Mouse (Mus musculus) heart, postnatal 0 days (tissue): Measurements from ENCODE around the gene Znhit3. TPM values are rescaled to one million over a fixed set of nuclear protein-coding genes. Genes with fewer than 3 reads are reported as not detected.

ENCODE experiments used
- ATAC-seq: fragments of 200-750 bp; cut with Nextera tagmentation; 2 replicates; pipeline ENCODE4 v1.8.0; 2017; ENCODE audit warnings: low read depth, moderate number of reproducible peaks, moderate library complexity; ENCODE audit not compliant: insufficient read depth
- DNase-seq: peaks from one replicate; pipeline ENCODE4 v3.0.0-alpha.2; 2016; ENCODE audit warnings: low spot score
- H3K27ac ChIP-seq: fragments of 300-500 bp; sonication (generic); 2 replicates; pipeline ENCODE4 v1.5.1; 2014; ENCODE audit warnings: low read depth, mild to moderate bottlenecking
- H3K27me3 ChIP-seq: fragments of 300-500 bp; sonication (generic); 2 replicates; pipeline ENCODE4 v1.6.1; 2014; ENCODE audit warnings: low read length, mixed read lengths; ENCODE audit not compliant: control insufficient read depth, insufficient read depth
- H3K36me3 ChIP-seq: fragments of 300-500 bp; sonication (generic); replicated peaks from 2 replicates; pipeline ENCODE4 v1.6.1; 2014; ENCODE audit warnings: low read length, mixed read lengths; ENCODE audit not compliant: control insufficient read depth, insufficient read depth
- H3K4me1 ChIP-seq: fragments of 300-500 bp; sonication (generic); 2 replicates; pipeline ENCODE4 v1.6.1; 2014; ENCODE audit warnings: antibody characterized with exemption; ENCODE audit not compliant: control insufficient read depth, insufficient read depth
- H3K4me2 ChIP-seq: fragments of 300-500 bp; sonication (generic); 2 replicates; pipeline ENCODE4 v1.6.1; 2014; ENCODE audit warnings: low read depth, mild to moderate bottlenecking, low read length, moderate library complexity
- H3K4me3 ChIP-seq: fragments of 300-500 bp; sonication (generic); 2 replicates; pipeline ENCODE4 v1.5.1; 2014; ENCODE audit warnings: low read depth, low read length
- H3K9ac ChIP-seq: fragments of 300-500 bp; sonication (generic); replicated peaks from 2 replicates; pipeline ENCODE4 v1.6.1; 2014; ENCODE audit warnings: low read depth, low read length, mixed read lengths
- H3K9me3 ChIP-seq: fragments of 300-500 bp; sonication (generic); replicated peaks from 2 replicates; pipeline ENCODE4 v1.6.1; 2016; ENCODE audit warnings: low read length; ENCODE audit not compliant: control insufficient read depth
- CTCF ChIP-seq: IDR thresholded peaks from 2 replicates; pipeline ENCODE4 v1.5.1; 2016; ENCODE audit warnings: antibody characterized with exemption, control low read depth, low read depth
- EP300 ChIP-seq: IDR thresholded peaks from 2 replicates; pipeline ENCODE4 v1.6.1; 2016; ENCODE audit warnings: antibody characterized with exemption, low read depth
- WGBS: fragments of 180-500 bp; shearing (Covaris S2); extraction: QIAGEN DNeasy Blood & Tissue Kit; methylation state at CpG from one replicate; pipeline ENCODE4 v1.1.7; 2014; 5-methylcytosine and 5-hydroxymethylcytosine counted together
- polyA plus RNA-seq: library from polyadenylated mRNA; unstranded; fragments of >200 nt; fragmentation: Nextera tagmentation; extraction: Ambion mirVana; gene quantifications from 2 replicates; pipeline ENCODE4 v1.2.1, GENCODE M21; 2015
- total RNA-seq: library from RNA; depleted of rRNA; stranded (reverse); fragments of >200 nt; gene quantifications from 2 replicates; pipeline ENCODE4 v1.2.3, GENCODE M21; 2014; ENCODE audit warnings: low replicate concordance

Znhit3 gene
- total and polyA plus RNA-seq, 2 experiments from 2014 or later: 21.1 to 27.5 TPM

GRCm38 (mm10) chr11:84944639-84945435 is 28.7 kb upstream of the Znhit3 start:
- Histone ChIP-seq H3K36me3 (no peaks in the 10 kb centered on the region), H3K4me3 (no peak overlapping the region), H3K4me2 (no peak overlapping the region), H3K4me1 (no peaks in the 10 kb centered on the region), H3K9ac (no peak overlapping the region), H3K27ac (no peak overlapping the region), H3K9me3 (no peaks in the 10 kb centered on the region), H3K27me3 (peaks cover 26% of the 10 kb centered on the region)
- DNase-seq: no peak
- no peak for ATAC-seq
- TF ChIP-seq EP300 (no peak), CTCF (no peak)
- WGBS: under 1% methylated on average over 12 of the region's 12 CpGs

DNA sequence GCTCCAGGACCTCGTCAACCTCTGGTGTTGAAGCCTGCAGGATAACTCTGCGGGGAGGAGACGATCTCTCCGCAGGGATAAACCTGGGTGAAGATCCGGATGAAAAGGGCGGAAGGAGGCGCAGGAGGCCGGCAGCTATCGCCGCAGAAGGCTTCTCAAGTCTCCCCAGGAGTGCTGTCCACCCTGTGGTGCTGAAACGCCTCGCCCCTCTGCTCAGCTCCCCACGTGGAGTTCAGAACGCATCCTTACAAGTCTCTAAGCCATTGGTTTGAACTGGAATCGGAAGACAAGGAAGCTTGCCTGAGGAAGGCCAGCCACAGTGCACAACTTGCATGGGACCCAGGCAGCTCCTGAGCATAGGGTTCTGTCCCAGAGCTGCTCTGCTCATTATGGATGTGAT is 27.8 kb upstream of the Znhit3 start:
- no peaks in the 10 kb centered on the region for H3K36me3 ChIP-seq
- DNase-seq (no peak), ATAC-seq (no peak)
- TF ChIP-seq EP300 (no peak), CTCF (0 out of 2 replicates have a peak, but pooled peaks have one; percentile 3)
- no peak overlapping the region for H3K27ac ChIP-seq
- H3K27me3 ChIP-seq: peaks cover 26% of the 10 kb centered on the region
- H3K9ac ChIP-seq: no peak overlapping the region
- 1% methylated on average over 15 of the region's 15 CpGs for WGBS
- H3K9me3 ChIP-seq: no peaks in the 10 kb centered on the region
- no peaks in the 10 kb centered on the region for H3K4me1 ChIP-seq
- H3K4me3 ChIP-seq: no peak overlapping the region
- H3K4me2 ChIP-seq: no peak overlapping the region

GRCm38 (mm10) chr11:84940140-84940539 is 24.0 kb upstream of the Znhit3 start:
- Histone ChIP-seq H3K4me3 (no peak overlapping the region), H3K9me3 (no peaks in the 10 kb centered on the region), H3K4me2 (no peak overlapping the region), H3K36me3 (no peaks in the 10 kb centered on the region), H3K4me1 (no peaks in the 10 kb centered on the region), H3K27me3 (peaks cover 21% of the 10 kb centered on the region), H3K27ac (no peak overlapping the region), H3K9ac (no peak overlapping the region)
- DNase-seq (no peak), ATAC-seq (no peak)
- no peak for TF ChIP-seq CTCF
- TF ChIP-seq EP300: no peak
- WGBS: 68% methylated on average over 10 of the region's 10 CpGs

DNA sequence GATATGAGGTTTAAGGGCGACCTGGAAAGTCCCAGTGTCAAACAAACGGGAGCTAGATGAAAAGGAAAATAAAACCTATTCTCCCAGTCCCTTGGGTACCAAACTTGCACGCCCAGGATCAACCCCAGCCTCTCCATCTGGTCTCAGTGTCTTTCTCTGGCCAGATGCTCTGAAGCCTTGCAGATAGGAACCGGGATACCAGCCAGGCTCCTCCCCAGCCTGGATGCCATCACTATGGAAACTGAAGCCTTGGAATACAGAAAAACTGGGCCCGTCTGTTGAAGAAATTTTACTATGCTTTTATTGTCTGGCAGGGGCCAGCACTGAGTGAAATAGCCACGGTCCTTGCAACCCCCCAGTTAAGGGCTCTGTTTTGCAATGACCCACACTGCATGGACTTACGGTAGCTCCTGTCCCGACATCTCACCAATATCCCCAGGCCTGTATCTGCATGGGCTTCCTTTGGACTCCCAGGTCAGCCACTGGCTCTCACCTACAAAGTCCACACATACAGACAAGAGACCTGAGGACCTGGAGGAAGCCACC is 23.4 kb upstream of the Znhit3 start:
- TF ChIP-seq EP300 (no peak), CTCF (no peak)
- Histone ChIP-seq H3K4me3 (no peak overlapping the region), H3K4me1 (no peaks in the 10 kb centered on the region), H3K27me3 (peaks cover 16% of the 10 kb centered on the region), H3K4me2 (no peak overlapping the region), H3K27ac (no peak overlapping the region), H3K36me3 (no peaks in the 10 kb centered on the region), H3K9me3 (no peaks in the 10 kb centered on the region), H3K9ac (no peak overlapping the region)
- DNase-seq (no peak), ATAC-seq (no peak)
- 50% methylated on average over 8 of the region's 8 CpGs for WGBS

DNA sequence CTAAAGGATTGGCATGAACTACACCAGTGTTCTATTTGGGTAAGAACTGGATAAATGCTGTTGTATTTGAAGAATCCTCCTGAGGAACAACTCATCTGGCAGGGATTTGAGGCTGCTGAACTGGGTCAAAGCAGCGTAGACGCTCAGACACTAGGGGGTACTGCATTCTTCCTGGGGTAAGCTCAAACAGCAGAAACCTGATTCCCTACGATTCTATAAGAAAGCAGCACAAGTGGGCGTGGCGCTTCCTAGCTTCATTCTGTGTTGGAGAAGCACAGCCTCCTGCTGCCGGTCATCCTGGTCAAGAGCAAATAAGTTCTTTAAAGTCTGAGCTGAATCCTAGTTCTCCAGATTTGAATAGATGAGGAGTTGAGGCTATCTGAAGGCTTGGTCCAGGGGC is 16.1 kb upstream of the Znhit3 start:
- Histone ChIP-seq H3K36me3 (no peaks in the 10 kb centered on the region), H3K27ac (no peak overlapping the region), H3K4me3 (no peak overlapping the region), H3K27me3 (no peaks in the 10 kb centered on the region), H3K9ac (no peak overlapping the region), H3K4me2 (no peak overlapping the region), H3K9me3 (no peaks in the 10 kb centered on the region), H3K4me1 (no peaks in the 10 kb centered on the region)
- DNase-seq (no peak), ATAC-seq (no peak)
- no peak for TF ChIP-seq EP300
- no peak for TF ChIP-seq CTCF
- WGBS: 15% methylated on average over 6 of the region's 6 CpGs

GRCm38 (mm10) chr11:84920981-84921380 is 4.8 kb upstream of the Znhit3 start:
- ATAC-seq (no peak), DNase-seq (no peak)
- H3K4me3 ChIP-seq: no peak overlapping the region
- TF ChIP-seq CTCF: no peak
- no peak for TF ChIP-seq EP300
- no peak overlapping the region for H3K9ac ChIP-seq
- H3K27me3 ChIP-seq: no peaks in the 10 kb centered on the region
- H3K9me3 ChIP-seq: no peaks in the 10 kb centered on the region
- H3K27ac ChIP-seq: no peak overlapping the region
- H3K4me1 ChIP-seq: 0 out of 2 replicates have a peak, but pooled peaks cover 5% of the 10 kb centered on the region
- WGBS: 76% methylated on average over 8 of the region's 8 CpGs
- H3K4me2 ChIP-seq: no peak overlapping the region
- H3K36me3 ChIP-seq: no peaks in the 10 kb centered on the region
